23 mouse cellular contexts compared by ENCODE assay signal in the genomic region with DNA sequence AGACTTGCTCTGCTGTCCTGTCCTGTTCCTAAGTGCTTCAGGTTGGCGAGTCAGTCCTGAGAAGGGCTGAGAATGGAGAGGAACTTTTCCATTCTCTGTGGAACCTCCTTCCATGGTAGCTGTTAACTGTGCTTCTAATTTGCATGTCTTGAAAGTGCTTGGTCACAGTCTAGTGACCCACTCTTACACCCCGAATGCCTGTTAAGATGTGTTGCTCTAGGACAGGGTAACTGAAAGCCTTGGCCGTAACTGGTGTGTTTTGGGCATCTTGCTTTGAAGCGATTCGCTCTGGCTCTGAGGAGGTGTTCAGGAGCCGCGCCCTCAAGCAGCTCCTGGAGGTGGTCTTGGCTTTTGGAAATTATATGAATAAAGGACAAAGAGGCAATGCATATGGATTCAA.
A peak's percentile ranks its signal among the peaks of the same experiment; 100 is the strongest.
DNase-seq lines count a peak whose midpoint lies in the region; ATAC-seq lines count a peak whose summit lies in the region.
"Had no signal": no experiment of that assay in that cellular context is flagged by ENCODE, and none has a peak within 500 bp of the region (broad histone marks: within the 10 kb centered on the region; RNA-seq: fewer than 3 reads in every experiment).

No protein-coding gene starts in this region.

- no peak overlapping the region for H3K4me3 ChIP-seq in forebrain, embryonic 13.5 days
- H3K4me3 ChIP-seq in forebrain, embryonic 10.5 days, result no peak overlapping the region
- H3K4me3 ChIP-seq in heart, embryonic 11.5 days (ENCODE audit: low read depth, low read length), result no peak overlapping the region
- H3K4me3 ChIP-seq in kidney, embryonic 15.5 days (replicated peaks), result no peak overlapping the region
- H3K4me3 ChIP-seq: embryonic facial prominence, embryonic 15.5 days; intestine, embryonic 15.5 days; limb, embryonic 15.5 days; midbrain, embryonic 12.5 days; neural tube, embryonic 15.5 days; stomach, embryonic 15.5 days had no signal

- no peaks in the 10 kb centered on the region for H3K27me3 ChIP-seq in forebrain, embryonic 13.5 days
- H3K27me3 ChIP-seq in forebrain, embryonic 10.5 days (ENCODE audit: poor library complexity, severe bottlenecking), result no peaks in the 10 kb centered on the region
- no peaks in the 10 kb centered on the region for H3K27me3 ChIP-seq in heart, embryonic 11.5 days (ENCODE audit: control insufficient read depth, insufficient read depth, low read length)
- no peaks in the 10 kb centered on the region for H3K27me3 ChIP-seq in kidney, embryonic 15.5 days
- H3K27me3 ChIP-seq: embryonic facial prominence, embryonic 15.5 days; intestine, embryonic 15.5 days; limb, embryonic 15.5 days; midbrain, embryonic 12.5 days; neural tube, embryonic 15.5 days; Patski; stomach, embryonic 15.5 days had no signal

- H3K9ac ChIP-seq in forebrain, embryonic 13.5 days, result no peak overlapping the region
- H3K9ac ChIP-seq in heart, embryonic 11.5 days (ENCODE audit: low read depth, low read length), result no peak overlapping the region
- no peak overlapping the region for H3K9ac ChIP-seq in kidney, embryonic 15.5 days
- H3K9ac ChIP-seq: embryonic facial prominence, embryonic 15.5 days; hindbrain, embryonic 14.5 days; intestine, embryonic 15.5 days; limb, embryonic 15.5 days; liver, embryonic 14.5 days; midbrain, embryonic 12.5 days; neural tube, embryonic 15.5 days; stomach, embryonic 15.5 days had no signal

- no peak overlapping the region for H3K4me2 ChIP-seq in forebrain, embryonic 13.5 days
- no peak overlapping the region for H3K4me2 ChIP-seq in heart, embryonic 11.5 days
- no peak overlapping the region for H3K4me2 ChIP-seq in kidney, embryonic 15.5 days
- H3K4me2 ChIP-seq: embryonic facial prominence, embryonic 15.5 days; hindbrain, embryonic 14.5 days; intestine, embryonic 15.5 days; limb, embryonic 15.5 days; midbrain, embryonic 12.5 days; neural tube, embryonic 15.5 days; stomach, embryonic 15.5 days had no signal

- 0 out of 2 replicates have a peak overlapping the region, but pooled peaks have one; percentile 77 for H3K27ac ChIP-seq in forebrain, embryonic 13.5 days
- no peak overlapping the region for H3K27ac ChIP-seq in forebrain, embryonic 10.5 days
- H3K27ac ChIP-seq in heart, embryonic 11.5 days (ENCODE audit: low read depth, low read length), result peak overlapping the region; percentile 32; the same call in 1 of the 2 replicates
- peak overlapping the region; percentile 59 for H3K27ac ChIP-seq in kidney, embryonic 15.5 days
- H3K27ac ChIP-seq: embryonic facial prominence, embryonic 15.5 days; hindbrain, embryonic 14.5 days; intestine, embryonic 15.5 days; limb, embryonic 15.5 days; liver, embryonic 14.5 days; midbrain, embryonic 12.5 days; neural tube, embryonic 15.5 days; stomach, embryonic 15.5 days had no signal

- 89% methylated on average over 7 of the region's 7 CpGs for WGBS in forebrain, embryonic 13.5 days
- 95% methylated on average over 7 of the region's 7 CpGs for WGBS in forebrain, embryonic 10.5 days
- WGBS in heart, embryonic 11.5 days (ENCODE audit: insufficient replicate concordance), result 87% methylated on average over 7 of the region's 7 CpGs
- 80% methylated on average over 7 of the region's 7 CpGs for WGBS in kidney, embryonic 15.5 days

- DNase-seq in forebrain, embryonic 10.5 days (ENCODE audit: extremely low spot score, low spot score), result no peak
- DNase-seq in heart, adult 18-20 months, result no peak
- DNase-seq in kidney, adult 8-10 months, result no peak
- peak; percentile 29 for DNase-seq in A20 (ENCODE audit: low read depth, low spot score)
- DNase-seq in B cell, adult 2 months, result no peak
- DNase-seq: adrenal gland, postnatal 36 days; cerebellum, adult 9-10 months; left cerebral cortex, postnatal 4 days; lung, postnatal 10 days; thymus, postnatal 25 days had no signal

- no peaks in the 10 kb centered on the region for H3K9me3 ChIP-seq in forebrain, embryonic 13.5 days (replicated peaks)
- H3K9me3 ChIP-seq in forebrain, embryonic 10.5 days, result no peaks in the 10 kb centered on the region
- H3K9me3 ChIP-seq in heart, embryonic 11.5 days (replicated peaks; ENCODE audit: control insufficient read depth, low read length), result no peaks in the 10 kb centered on the region
- H3K9me3 ChIP-seq in kidney, embryonic 15.5 days (replicated peaks), result no peaks in the 10 kb centered on the region
- H3K9me3 ChIP-seq: embryonic facial prominence, embryonic 15.5 days; G1E; intestine, embryonic 15.5 days; limb, embryonic 15.5 days; midbrain, embryonic 12.5 days; neural tube, embryonic 15.5 days; stomach, embryonic 15.5 days had no signal

- peaks cover 65% of the 10 kb centered on the region for H3K4me1 ChIP-seq in forebrain, embryonic 13.5 days
- H3K4me1 ChIP-seq in forebrain, embryonic 10.5 days, result peaks cover 43% of the 10 kb centered on the region
- H3K4me1 ChIP-seq in heart, embryonic 11.5 days (ENCODE audit: control insufficient read depth, insufficient read depth, low read length), result peaks cover 60% of the 10 kb centered on the region
- H3K4me1 ChIP-seq in kidney, embryonic 15.5 days, result peaks cover 35% of the 10 kb centered on the region
- H3K4me1 ChIP-seq: neural tube, embryonic 15.5 days had no signal

- peaks cover 66% of the 10 kb centered on the region for H3K36me3 ChIP-seq in forebrain, embryonic 13.5 days (ENCODE audit: poor library complexity, severe bottlenecking)
- peaks cover 69% of the 10 kb centered on the region for H3K36me3 ChIP-seq in forebrain, embryonic 10.5 days (replicated peaks)
- peaks cover 15% of the 10 kb centered on the region for H3K36me3 ChIP-seq in heart, embryonic 11.5 days (ENCODE audit: control insufficient read depth, insufficient read depth, low read length)
- H3K36me3 ChIP-seq in kidney, embryonic 15.5 days, result peaks cover 31% of the 10 kb centered on the region

- ATAC-seq in forebrain, embryonic 13.5 days, result no peak
- ATAC-seq in heart, embryonic 11.5 days (replicated peaks; ENCODE audit: insufficient number of reproducible peaks, low FRiP score, low TSS enrichment), result no peak
- peak; percentile 54 for ATAC-seq in kidney, embryonic 15.5 days (replicated peaks; ENCODE audit: low FRiP score)
- ATAC-seq: intestine, embryonic 15.5 days; Patski had no signal
